ENCODE assay signal across 30 mouse cellular contexts in genomic region chr12:5566231-5566630, GRCm38 (mm10).
A peak's percentile ranks its signal among the peaks of the same experiment; 100 is the strongest.
DNase-seq lines count a peak whose midpoint lies in the region; ATAC-seq and TF ChIP-seq lines count a peak whose summit lies in the region.
"Had no signal": no experiment of that assay in that cellular context is flagged by ENCODE, and none has a peak within 500 bp of the region (broad histone marks: within the 10 kb centered on the region; RNA-seq: fewer than 3 reads in every experiment).

No protein-coding gene starts in this region.

- no peak overlapping the region for H3K4me2 ChIP-seq in hindbrain, postnatal 0 days (ENCODE audit: low read depth, low read length)
- no peak overlapping the region for H3K4me2 ChIP-seq in hindbrain, embryonic 13.5 days
- no peak overlapping the region for H3K4me2 ChIP-seq in midbrain, embryonic 13.5 days (replicated peaks)
- H3K4me2 ChIP-seq: embryonic facial prominence, embryonic 15.5 days; forebrain, embryonic 12.5 days; heart, embryonic 11.5 days; hindbrain, embryonic 14.5 days; kidney, embryonic 15.5 days; limb, embryonic 15.5 days; liver, embryonic 13.5 days had no signal

- H3K9me3 ChIP-seq in hindbrain, postnatal 0 days (ENCODE audit: low read length), result no peaks in the 10 kb centered on the region
- H3K9me3 ChIP-seq in hindbrain, embryonic 13.5 days, result no peaks in the 10 kb centered on the region
- H3K9me3 ChIP-seq in midbrain, embryonic 13.5 days, result no peaks in the 10 kb centered on the region
- H3K9me3 ChIP-seq: embryonic facial prominence, embryonic 15.5 days; forebrain, embryonic 12.5 days; kidney, embryonic 15.5 days; limb, embryonic 10.5 days; limb, embryonic 15.5 days; liver, embryonic 13.5 days had no signal

- no peaks in the 10 kb centered on the region for H3K36me3 ChIP-seq in hindbrain, postnatal 0 days (ENCODE audit: insufficient read depth, low read length)
- H3K36me3 ChIP-seq in hindbrain, embryonic 13.5 days, result no peaks in the 10 kb centered on the region
- no peaks in the 10 kb centered on the region for H3K36me3 ChIP-seq in midbrain, embryonic 13.5 days
- H3K36me3 ChIP-seq: embryonic facial prominence, embryonic 15.5 days; forebrain, embryonic 12.5 days; kidney, embryonic 15.5 days; limb, embryonic 10.5 days; limb, embryonic 15.5 days; liver, embryonic 13.5 days had no signal

- ATAC-seq in hindbrain, postnatal 0 days, result no peak
- ATAC-seq in hindbrain, embryonic 13.5 days (ENCODE audit: low FRiP score), result no peak
- peak; percentile 53; the same call in 1 of the 2 replicates for ATAC-seq in midbrain, embryonic 13.5 days
- ATAC-seq in frontal cortex, adult (ENCODE audit: low TSS enrichment), result no peak
- ATAC-seq: inflammation-experienced regulatory T-cells, adult 6 months; lung, postnatal 0 days had no signal

- no peak overlapping the region for H3K4me3 ChIP-seq in hindbrain, postnatal 0 days (ENCODE audit: low read length)
- no peak overlapping the region for H3K4me3 ChIP-seq in hindbrain, embryonic 13.5 days
- no peak overlapping the region for H3K4me3 ChIP-seq in midbrain, embryonic 13.5 days (replicated peaks)
- H3K4me3 ChIP-seq: embryonic facial prominence, embryonic 15.5 days; forebrain, embryonic 12.5 days; kidney, embryonic 15.5 days; limb, embryonic 10.5 days; limb, embryonic 15.5 days; liver, embryonic 13.5 days had no signal

- DNase-seq in hindbrain, postnatal 0 days (ENCODE audit: low spot score), result no peak
- peak; percentile 43 for DNase-seq in retina, postnatal 1 day
- no peak for DNase-seq in retina, embryonic 14.5 days (ENCODE audit: low spot score)
- DNase-seq in urinary bladder, postnatal 10 days (ENCODE audit: low spot score), result no peak
- DNase-seq: adrenal gland, adult 8-10 months; B cell, adult 2 months; cerebellum, adult 11 months; cerebellum, adult 9-10 months; cerebellum, postnatal 36 days; gastrocnemius, postnatal 25 days; heart, adult 18-20 months; heart, postnatal 36 days; kidney, adult 11 months; kidney, postnatal 36 days; layer of hippocampus, postnatal 36 days; liver, embryonic 13.5 days; lung, adult 18-20 months; lung, postnatal 4 days had no signal

- WGBS in hindbrain, postnatal 0 days, result 23% methylated on average over 2 of the region's 2 CpGs
- 30% methylated on average over 2 of the region's 2 CpGs for WGBS in hindbrain, embryonic 13.5 days
- WGBS in midbrain, embryonic 13.5 days, result 13% methylated on average over 2 of the region's 2 CpGs

- no peaks in the 10 kb centered on the region for H3K27me3 ChIP-seq in hindbrain, postnatal 0 days (ENCODE audit: insufficient read depth, low read length)
- no peaks in the 10 kb centered on the region for H3K27me3 ChIP-seq in hindbrain, embryonic 13.5 days
- H3K27me3 ChIP-seq in midbrain, embryonic 13.5 days, result no peaks in the 10 kb centered on the region
- H3K27me3 ChIP-seq: embryonic facial prominence, embryonic 15.5 days; forebrain, embryonic 12.5 days; kidney, embryonic 15.5 days; limb, embryonic 15.5 days; liver, embryonic 13.5 days had no signal

- TF ChIP-seq CTCF in hindbrain, postnatal 0 days (IDR thresholded peaks at IDR 0.05; ENCODE audit: low read depth), result peak; percentile 35; the same call in 1 of the 2 replicates

- H3K4me1 ChIP-seq in hindbrain, postnatal 0 days (ENCODE audit: insufficient read depth, low read length), result no peaks in the 10 kb centered on the region
- H3K4me1 ChIP-seq in hindbrain, embryonic 13.5 days (replicated peaks), result peaks cover 3% of the 10 kb centered on the region; the same call in 1 of the 2 replicates
- peaks cover 6% of the 10 kb centered on the region for H3K4me1 ChIP-seq in midbrain, embryonic 13.5 days (replicated peaks)
- H3K4me1 ChIP-seq: embryonic facial prominence, embryonic 15.5 days; kidney, embryonic 15.5 days; limb, embryonic 15.5 days; liver, embryonic 13.5 days had no signal

- H3K9ac ChIP-seq in hindbrain, postnatal 0 days (replicated peaks; ENCODE audit: low read length), result no peak overlapping the region
- no peak overlapping the region for H3K9ac ChIP-seq in hindbrain, embryonic 13.5 days
- H3K9ac ChIP-seq in midbrain, embryonic 13.5 days (replicated peaks), result no peak overlapping the region
- H3K9ac ChIP-seq: embryonic facial prominence, embryonic 15.5 days; forebrain, embryonic 12.5 days; hindbrain, embryonic 14.5 days; kidney, embryonic 15.5 days; limb, embryonic 15.5 days; liver, embryonic 13.5 days had no signal

- no peak overlapping the region for H3K27ac ChIP-seq in hindbrain, postnatal 0 days
- no peak overlapping the region for H3K27ac ChIP-seq in hindbrain, embryonic 13.5 days
- no peak overlapping the region for H3K27ac ChIP-seq in midbrain, embryonic 13.5 days
- H3K27ac ChIP-seq: embryonic facial prominence, embryonic 15.5 days; forebrain, embryonic 12.5 days; hindbrain, embryonic 14.5 days; kidney, embryonic 15.5 days; limb, embryonic 10.5 days; limb, embryonic 15.5 days; liver, embryonic 13.5 days had no signal
